Mouse (Mus musculus) brown adipose tissue, adult 24 weeks (tissue): ENCODE measurements around the gene Art2b. TPM values are rescaled to one million over a fixed set of nuclear protein-coding genes. Genes with fewer than 3 reads are reported as not detected.
"Not testable (repeated sequence)": the region's sequence is repeated elsewhere in the genome, so short reads cannot be mapped to it uniquely, and the experiment has no call there.

Source experiments
- H3K27ac ChIP-seq: fragments of 200-500 bp; replicated peaks from 2 replicates; pipeline ENCODE4 v1.5.1; 2012; ENCODE audit warnings: low read depth, mild to moderate bottlenecking, low read length
- H3K4me1 ChIP-seq: fragments of 200-500 bp; 2 replicates; pipeline ENCODE4 v1.6.1; 2012; ENCODE audit warnings: low read length, mixed read lengths; ENCODE audit not compliant: control insufficient read depth, insufficient read depth, insufficient read length
- H3K4me3 ChIP-seq: fragments of 200-500 bp; 2 replicates; pipeline ENCODE4 v1.5.1; 2012; ENCODE audit warnings: low read depth, mild to moderate bottlenecking, low read length, moderate library complexity; ENCODE audit not compliant: insufficient read depth
- polyA plus RNA-seq: library from polyadenylated mRNA; stranded (reverse); fragments of >200 nt; gene quantifications from 2 replicates; pipeline ENCODE4 v1.2.4, GENCODE M21; 2012; ENCODE audit not compliant: missing spikeins, insufficient read depth, insufficient read length

The Art2b gene
- polyA plus RNA-seq, 1 experiment: not detected

- H3K27ac ChIP-seq: no peak overlapping the region
- H3K4me3 ChIP-seq: no peak overlapping the region
- H3K4me1 ChIP-seq: no peaks in the 10 kb centered on the region
Measured at GRCm38 (mm10) chr7:101598482-101598881, 13.1 kb upstream of the Art2b start.

- no peak overlapping the region for H3K27ac ChIP-seq
- H3K4me3 ChIP-seq: no peak overlapping the region
- H3K4me1 ChIP-seq: no peaks in the 10 kb centered on the region
Measured at GRCm38 (mm10) chr7:101594969-101595368, 9.6 kb upstream of the Art2b start.

- not testable (repeated sequence) for H3K4me3 ChIP-seq, H3K4me1 ChIP-seq, H3K27ac ChIP-seq
Measured at GRCm38 (mm10) chr7:101584271-101584670, 1.1 kb downstream of the Art2b start.

GRCm38 (mm10) chr7:101582012-101582411, 3.4 kb downstream of the Art2b start:
- Histone ChIP-seq H3K27ac (no peak overlapping the region), H3K4me1 (no peaks in the 10 kb centered on the region), H3K4me3 (no peak overlapping the region)

- H3K27ac ChIP-seq, H3K4me3 ChIP-seq, H3K4me1 ChIP-seq: not testable (repeated sequence)
Measured at GRCm38 (mm10) chr7:101580863-101581262, 4.5 kb downstream of the Art2b start.

GRCm38 (mm10) chr7:101574413-101574812, 11.0 kb downstream of the Art2b start:
- Histone ChIP-seq H3K4me1 (no peaks in the 10 kb centered on the region), H3K27ac (no peak overlapping the region), H3K4me3 (no peak overlapping the region)

GRCm38 (mm10) chr7:101573636-101574035, 11.8 kb downstream of the Art2b start:
- not testable (repeated sequence) for H3K4me3 ChIP-seq, H3K4me1 ChIP-seq, H3K27ac ChIP-seq

- Histone ChIP-seq H3K4me1 (no peaks in the 10 kb centered on the region), H3K4me3 (no peak overlapping the region), H3K27ac (no peak overlapping the region)
Measured at GRCm38 (mm10) chr7:101564086-101564485, 21.3 kb downstream of the Art2b start.

- H3K27ac ChIP-seq, H3K4me3 ChIP-seq, H3K4me1 ChIP-seq: not testable (repeated sequence)
Measured at GRCm38 (mm10) chr7:101559393-101559792, 26.0 kb downstream of the Art2b start.

GRCm38 (mm10) chr7:101557391-101557790, 28.0 kb downstream of the Art2b start:
- Histone ChIP-seq H3K27ac (no peak overlapping the region), H3K4me3 (no peak overlapping the region), H3K4me1 (no peaks in the 10 kb centered on the region)

- not testable (repeated sequence) for H3K27ac ChIP-seq, H3K4me1 ChIP-seq, H3K4me3 ChIP-seq
Measured at GRCm38 (mm10) chr7:101555473-101555872, 29.9 kb downstream of the Art2b start.

GRCm38 (mm10) chr7:101551530-101551929, 33.9 kb downstream of the Art2b start:
- Histone ChIP-seq H3K27ac (peak overlapping the region; percentile 67), H3K4me1 (no peaks in the 10 kb centered on the region), H3K4me3 (no peak overlapping the region)

- H3K27ac ChIP-seq: peak overlapping the region; percentile 67
- H3K4me1 ChIP-seq: no peaks in the 10 kb centered on the region
- no peak overlapping the region for H3K4me3 ChIP-seq
Measured at GRCm38 (mm10) chr7:101550686-101551485, 34.5 kb downstream of the Art2b start.

GRCm38 (mm10) chr7:101549266-101549665, 36.1 kb downstream of the Art2b start:
- no peak overlapping the region; the same call in 1 of the 2 replicates for H3K27ac ChIP-seq
- no peak overlapping the region for H3K4me3 ChIP-seq
- no peaks in the 10 kb centered on the region for H3K4me1 ChIP-seq

GRCm38 (mm10) chr7:101547651-101548050, 37.7 kb downstream of the Art2b start:
- Histone ChIP-seq H3K27ac (no peak overlapping the region), H3K4me3 (no peak overlapping the region), H3K4me1 (no peaks in the 10 kb centered on the region)

- H3K4me1 ChIP-seq: no peaks in the 10 kb centered on the region
- no peak overlapping the region for H3K4me3 ChIP-seq
- no peak overlapping the region for H3K27ac ChIP-seq
Measured at GRCm38 (mm10) chr7:101541734-101542133, 43.7 kb downstream of the Art2b start.
